Mouse (Mus musculus): ENCODE data around the gene Tapbp.
"Not testable (repeated sequence)": the region's sequence is repeated elsewhere in the genome, so short reads cannot be mapped to it uniquely, and the experiment has no call there.

The Tapbp gene

GRCm38 (mm10) chr17:33903911-33904651 lies 11.6 kb upstream of the Tapbp start:
- peak; percentile 77 for DNase-seq (ENCODE audit: low read depth, low spot score)

- DNase-seq (ENCODE audit: low read depth, low spot score), result not testable (repeated sequence)
These were observed 10.9 kb upstream of the Tapbp start, which contains the start of gene Platr17 for GRCm38 (mm10) chr17:33904835-33905234. Gene Platr17, plus strand, starts transcription at chr17:33905135.

GRCm38 (mm10) chr17:33908331-33909076 lies 7.2 kb upstream of the Tapbp start:
- DNase-seq (ENCODE audit: low read depth, low spot score), result peak; percentile 65

GRCm38 (mm10) chr17:33909077-33909868 lies 6.4 kb upstream of the Tapbp start, which contains the start of gene Daxx:
Gene Daxx, plus strand, starts transcription at chr17:33909414.
- DNase-seq (ENCODE audit: low read depth, low spot score), result peak; percentile 98

- DNase-seq (ENCODE audit: low read depth, low spot score), result peak; percentile 28
These were observed 5.8 kb upstream of the Tapbp start for GRCm38 (mm10) chr17:33909869-33910250.

GRCm38 (mm10) chr17:33910346-33911051 lies 5.2 kb upstream of the Tapbp start:
- DNase-seq (ENCODE audit: low read depth, low spot score), result peak; percentile 60

- DNase-seq (ENCODE audit: low read depth, low spot score), result no peak
These were observed 4.5 kb upstream of the Tapbp start for GRCm38 (mm10) chr17:33911052-33911812.

GRCm38 (mm10) chr17:33911813-33912414 lies 3.8 kb upstream of the Tapbp start:
- DNase-seq (ENCODE audit: low read depth, low spot score), result peak; percentile 60

GRCm38 (mm10) chr17:33913264-33913663 lies 2.4 kb upstream of the Tapbp start:
- DNase-seq (ENCODE audit: low read depth, low spot score), result no peak

GRCm38 (mm10) chr17:33913905-33914304 lies 1.8 kb upstream of the Tapbp start:
- DNase-seq (ENCODE audit: low read depth, low spot score), result no peak

- peak; percentile 82 for DNase-seq (ENCODE audit: low read depth, low spot score)
These were observed 719 bp upstream of the Tapbp start for GRCm38 (mm10) chr17:33914969-33915391.

GRCm38 (mm10) chr17:33916294-33916693 lies 595 bp downstream of the Tapbp start:
- DNase-seq (ENCODE audit: low read depth, low spot score), result peak; percentile 65

- DNase-seq (ENCODE audit: low read depth, low spot score), result no peak
These were observed 1.4 kb downstream of the Tapbp start for GRCm38 (mm10) chr17:33916847-33917655.

- DNase-seq (ENCODE audit: low read depth, low spot score), result no peak
These were observed 2.1 kb downstream of the Tapbp start for GRCm38 (mm10) chr17:33917656-33918292.

- peak; percentile 65 for DNase-seq (ENCODE audit: low read depth, low spot score)
These were observed 2.8 kb downstream of the Tapbp start for GRCm38 (mm10) chr17:33918293-33919203.

GRCm38 (mm10) chr17:33919351-33920281 lies 3.9 kb downstream of the Tapbp start:
- peak; percentile 86 for DNase-seq (ENCODE audit: low read depth, low spot score)
